Mouse (Mus musculus) lung, postnatal 0 days (tissue): Measurements from ENCODE around the gene Irak4. TPM values are rescaled to one million over a fixed set of nuclear protein-coding genes. Genes with fewer than 3 reads are reported as not detected.
A peak's percentile ranks its signal among the peaks of the same experiment; 100 is the strongest.

Experiments used
- ATAC-seq: fragments of 200-750 bp; cut with Nextera tagmentation; 2 replicates; pipeline ENCODE4 v1.8.0; 2017; ENCODE audit warnings: moderate library complexity
- DNase-seq: peaks from one replicate; pipeline ENCODE4 v3.0.0-alpha.2; 2016; ENCODE audit warnings: low spot score
- H3K27ac ChIP-seq: fragments of 300-500 bp; sonication (generic); 2 replicates; pipeline ENCODE4 v1.5.1; 2014; ENCODE audit warnings: antibody characterized with exemption, mild to moderate bottlenecking, low read length, mixed read lengths
- H3K27me3 ChIP-seq: fragments of 300-500 bp; sonication (generic); replicated peaks from 2 replicates; pipeline ENCODE4 v1.6.1; 2014; ENCODE audit warnings: low read length, mixed read lengths; ENCODE audit not compliant: insufficient read depth
- H3K36me3 ChIP-seq: fragments of 300-500 bp; sonication (generic); 2 replicates; pipeline ENCODE4 v1.6.1; 2014; ENCODE audit warnings: low read length, mixed read lengths; ENCODE audit not compliant: insufficient read depth
- H3K4me1 ChIP-seq: fragments of 300-500 bp; sonication (generic); 2 replicates; pipeline ENCODE4 v1.6.1; 2014; ENCODE audit warnings: antibody characterized with exemption, low read depth, low read length, mixed read lengths; ENCODE audit not compliant: insufficient read depth
- H3K4me2 ChIP-seq: fragments of 300-500 bp; sonication (generic); replicated peaks from 2 replicates; pipeline ENCODE4 v1.6.1; 2014; ENCODE audit warnings: low read depth, mild to moderate bottlenecking, low read length, moderate library complexity, mixed read lengths
- H3K4me3 ChIP-seq: fragments of 300-500 bp; sonication (generic); 2 replicates; pipeline ENCODE4 v1.5.1; 2014; ENCODE audit warnings: low read depth, low read length
- H3K9ac ChIP-seq: fragments of 300-500 bp; sonication (generic); replicated peaks from 2 replicates; pipeline ENCODE4 v1.6.1; 2014; ENCODE audit warnings: low read depth, mild to moderate bottlenecking
- H3K9me3 ChIP-seq: fragments of 300-500 bp; sonication (generic); 2 replicates; pipeline ENCODE4 v1.6.1; 2016; ENCODE audit warnings: low read length, mixed read lengths
- CTCF ChIP-seq: IDR thresholded peaks from 2 replicates; pipeline ENCODE4 v1.5.1; 2016; ENCODE audit warnings: antibody characterized with exemption, mild to moderate bottlenecking
- EP300 ChIP-seq: IDR thresholded peaks from 2 replicates; pipeline ENCODE4 v1.6.1; 2016; ENCODE audit warnings: antibody characterized with exemption, mild to moderate bottlenecking, control low read depth
- WGBS: fragments of 180-500 bp; shearing (Covaris S2); extraction: QIAGEN DNeasy Blood & Tissue Kit; methylation state at CpG from one replicate; pipeline ENCODE4 v1.1.7; 2014; 5-methylcytosine and 5-hydroxymethylcytosine counted together
- polyA plus RNA-seq: library from polyadenylated mRNA; unstranded; fragments of >200 nt; fragmentation: Nextera tagmentation; extraction: Ambion mirVana; gene quantifications from 2 replicates; pipeline ENCODE4 v1.2.1, GENCODE M21; 2015

Irak4 gene
- polyA plus RNA-seq, 1 experiment from 2014 or later = 11.8 TPM

GRCm38 (mm10) chr15:94535521-94535920 lies 7.9 kb upstream of the Irak4 start:
- ATAC-seq = no peak
- no peaks in the 10 kb centered on the region for H3K4me1 ChIP-seq

GRCm38 (mm10) chr15:94539296-94539695 lies 4.1 kb upstream of the Irak4 start:
- no peak for TF ChIP-seq EP300
- TF ChIP-seq CTCF = no peak
- no peak overlapping the region for H3K9ac ChIP-seq
- no peaks in the 10 kb centered on the region for H3K9me3 ChIP-seq
- H3K27me3 ChIP-seq = no peaks in the 10 kb centered on the region
- no peaks in the 10 kb centered on the region for H3K36me3 ChIP-seq
- no peak for ATAC-seq
- no peaks in the 10 kb centered on the region for H3K4me1 ChIP-seq
- 90% methylated on average over 3 of the region's 3 CpGs for WGBS
- no peak overlapping the region for H3K27ac ChIP-seq
- H3K4me3 ChIP-seq = no peak overlapping the region
- no peak overlapping the region for H3K4me2 ChIP-seq
- no peak for DNase-seq

More at GRCm38 (mm10) chr15:94535521-94535920, 7.9 kb upstream of the Irak4 start:
- DNase-seq = no peak
- no peaks in the 10 kb centered on the region for H3K36me3 ChIP-seq
- TF ChIP-seq CTCF = no peak
- TF ChIP-seq EP300 = no peak
- H3K27me3 ChIP-seq = no peaks in the 10 kb centered on the region
- no peak overlapping the region for H3K4me2 ChIP-seq
- H3K27ac ChIP-seq = no peak overlapping the region
- H3K9ac ChIP-seq = no peak overlapping the region
- H3K9me3 ChIP-seq = no peaks in the 10 kb centered on the region
- 80% methylated on average over 7 of the region's 7 CpGs for WGBS
- H3K4me3 ChIP-seq = no peak overlapping the region

GRCm38 (mm10) chr15:94542567-94543408 lies 655 bp upstream of the Irak4 start:
- Histone ChIP-seq H3K36me3 (no peaks in the 10 kb centered on the region), H3K4me1 (no peaks in the 10 kb centered on the region), H3K4me3 (peak overlapping the region; percentile 94), H3K9ac (peak overlapping the region; percentile 76), H3K9me3 (no peaks in the 10 kb centered on the region), H3K27ac (peak overlapping the region; percentile 87; the same call in 1 of the 2 replicates), H3K4me2 (peak overlapping the region; percentile 72), H3K27me3 (no peaks in the 10 kb centered on the region)
- no peak for TF ChIP-seq CTCF
- TF ChIP-seq EP300 = no peak
- DNase-seq = peak; percentile 22
- WGBS = 16% methylated on average over 15 of the region's 22 CpGs
- peak; percentile 89 for ATAC-seq

GRCm38 (mm10) chr15:94544052-94544636 lies 701 bp downstream of the Irak4 start:
- 37% methylated on average over 9 of the region's 9 CpGs for WGBS

GRCm38 (mm10) chr15:94544844-94545243 lies 1.4 kb downstream of the Irak4 start:
- Histone ChIP-seq H3K9ac (no peak overlapping the region), H3K27ac (no peak overlapping the region), H3K9me3 (no peaks in the 10 kb centered on the region), H3K36me3 (no peaks in the 10 kb centered on the region), H3K4me3 (no peak overlapping the region), H3K27me3 (no peaks in the 10 kb centered on the region), H3K4me2 (no peak overlapping the region), H3K4me1 (no peaks in the 10 kb centered on the region)
- DNase-seq (no peak), ATAC-seq (no peak)
- WGBS = 76% methylated on average over 4 of the region's 4 CpGs
- TF ChIP-seq CTCF = no peak
- TF ChIP-seq EP300 = no peak

More at GRCm38 (mm10) chr15:94544052-94544636, 701 bp downstream of the Irak4 start:
- no peaks in the 10 kb centered on the region for H3K27me3 ChIP-seq
- H3K4me1 ChIP-seq = no peaks in the 10 kb centered on the region
- H3K9ac ChIP-seq = peak overlapping the region; percentile 76
- peak overlapping the region; percentile 94 for H3K4me3 ChIP-seq
- no peaks in the 10 kb centered on the region for H3K9me3 ChIP-seq
- ATAC-seq (no peak), DNase-seq (no peak)
- peak overlapping the region; percentile 87 for H3K27ac ChIP-seq
- H3K4me2 ChIP-seq = peak overlapping the region; percentile 72
- TF ChIP-seq EP300 (no peak), CTCF (no peak)
- H3K36me3 ChIP-seq = no peaks in the 10 kb centered on the region

GRCm38 (mm10) chr15:94553536-94553935 lies 10.1 kb downstream of the Irak4 start:
- WGBS = 89% methylated on average over 9 of the region's 9 CpGs
- no peaks in the 10 kb centered on the region for H3K9me3 ChIP-seq
- no peaks in the 10 kb centered on the region for H3K27me3 ChIP-seq
- no peaks in the 10 kb centered on the region for H3K4me1 ChIP-seq
- no peak for DNase-seq
- no peak overlapping the region for H3K4me3 ChIP-seq
- H3K4me2 ChIP-seq = no peak overlapping the region
- H3K36me3 ChIP-seq = no peaks in the 10 kb centered on the region
- no peak for ATAC-seq
- no peak overlapping the region for H3K9ac ChIP-seq
- no peak for TF ChIP-seq CTCF
- TF ChIP-seq EP300 = no peak
- H3K27ac ChIP-seq = no peak overlapping the region
